Mouse (Mus musculus) CH12F3 (cell line): ENCODE results near the gene Lmtk2.

Experiments
- in situ Hi-C: fragments of 300-500 bp; cut with MboI; formaldehyde crosslinking; loops from 2 replicates; pipeline ENCODE4 v1.14.3; 2020; ENCODE audit warnings: low sequenced_read_pairs

The Lmtk2 gene

DNA sequence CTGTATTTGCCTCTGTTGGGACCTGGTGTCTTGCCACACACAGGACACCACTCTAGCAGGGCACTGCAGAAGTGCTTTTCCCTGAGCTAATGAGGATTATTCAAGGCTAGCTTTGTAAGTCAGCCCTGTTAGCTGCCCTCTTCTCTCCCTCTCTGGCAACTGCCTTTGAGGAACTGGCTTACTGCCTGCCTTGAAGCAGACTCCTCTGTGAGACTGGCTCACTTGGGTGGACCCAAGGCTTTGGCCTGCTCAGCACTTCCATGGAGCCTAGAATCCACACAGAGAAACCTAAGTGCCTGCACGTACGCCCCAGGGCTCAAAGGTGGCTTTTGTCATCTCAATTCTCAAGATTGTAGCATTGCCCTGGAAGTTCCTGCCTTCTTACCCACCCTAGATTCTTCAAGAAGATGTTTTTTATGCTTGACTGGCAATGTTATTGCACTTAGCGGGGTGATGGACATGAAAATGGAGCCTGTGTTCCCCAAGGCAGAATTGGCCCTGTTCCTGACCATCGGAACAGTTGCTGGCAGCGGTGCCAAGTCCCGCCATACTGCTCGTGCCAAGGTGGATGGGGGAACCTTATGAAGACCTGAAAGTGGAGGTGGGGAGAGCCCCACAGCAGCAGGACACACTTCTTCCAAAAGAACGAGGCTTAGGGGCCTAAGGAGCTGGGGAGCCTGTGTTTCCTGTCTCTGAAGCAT is 69.2 kb downstream of the Lmtk2 start:
- in situ Hi-C loops = no loop called here

DNA sequence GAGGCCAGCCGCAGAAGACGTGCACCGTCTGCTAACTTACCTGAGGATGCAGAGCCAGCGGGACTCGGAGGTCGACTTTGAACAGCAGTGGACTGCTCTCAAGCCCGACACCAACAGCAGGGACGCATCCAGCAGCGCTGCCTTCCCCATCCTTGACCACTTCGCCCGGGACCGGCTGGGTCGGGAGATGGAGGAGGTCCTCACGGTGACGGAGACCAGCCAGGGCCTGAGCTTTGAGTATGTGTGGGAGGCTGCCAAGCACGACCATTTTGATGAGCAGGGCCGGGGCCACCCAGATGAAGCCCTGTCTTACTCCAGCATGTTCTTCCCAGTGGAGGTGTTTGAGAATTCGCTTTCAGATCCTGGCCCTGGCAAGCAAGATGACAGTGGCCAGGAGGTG is 73.4 kb downstream of the Lmtk2 start:
- in situ Hi-C loops = no loop called here

DNA sequence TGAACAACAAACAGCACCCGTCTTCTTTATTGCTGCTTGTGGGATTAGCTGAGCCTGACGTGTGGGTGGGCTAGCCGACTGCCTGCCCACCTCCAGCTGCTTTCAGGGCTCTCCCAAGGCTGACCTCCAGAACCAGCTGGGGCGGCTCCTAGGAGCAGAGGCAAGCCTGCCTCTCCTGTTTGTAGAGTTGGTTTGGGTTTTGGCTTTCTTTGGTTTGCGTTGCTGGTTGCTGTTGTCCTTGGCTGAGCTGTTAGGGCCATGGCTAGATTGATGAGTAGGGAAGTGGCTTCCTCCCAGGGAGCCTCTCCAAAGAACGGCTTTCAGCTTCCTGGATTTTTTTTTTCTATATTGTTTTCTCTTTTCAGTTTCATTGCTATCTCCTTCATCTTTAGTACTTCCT is 78.0 kb downstream of the Lmtk2 start:
- in situ Hi-C loops = no loop called here

DNA sequence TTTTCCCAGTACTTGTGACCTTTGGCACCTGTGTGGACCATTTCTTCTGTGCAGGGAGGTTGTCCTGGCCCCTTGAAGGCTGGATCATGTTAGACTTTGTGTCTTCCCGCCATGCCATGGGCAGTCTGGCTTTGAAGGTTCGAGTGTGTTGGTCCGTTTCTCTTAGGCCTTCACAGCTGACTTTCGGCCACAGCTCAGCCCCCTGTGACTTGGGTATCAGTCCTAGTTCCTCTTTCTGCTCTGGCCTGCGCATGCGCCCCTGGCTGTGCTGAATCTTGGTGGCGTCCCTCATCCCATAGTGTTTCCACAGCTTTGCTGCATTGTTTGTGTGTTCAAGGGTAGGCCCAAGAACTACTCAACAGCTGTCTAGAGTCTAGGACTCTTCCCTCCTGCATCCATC is 81.0 kb downstream of the Lmtk2 start:
- in situ Hi-C loops = no loop called here

DNA sequence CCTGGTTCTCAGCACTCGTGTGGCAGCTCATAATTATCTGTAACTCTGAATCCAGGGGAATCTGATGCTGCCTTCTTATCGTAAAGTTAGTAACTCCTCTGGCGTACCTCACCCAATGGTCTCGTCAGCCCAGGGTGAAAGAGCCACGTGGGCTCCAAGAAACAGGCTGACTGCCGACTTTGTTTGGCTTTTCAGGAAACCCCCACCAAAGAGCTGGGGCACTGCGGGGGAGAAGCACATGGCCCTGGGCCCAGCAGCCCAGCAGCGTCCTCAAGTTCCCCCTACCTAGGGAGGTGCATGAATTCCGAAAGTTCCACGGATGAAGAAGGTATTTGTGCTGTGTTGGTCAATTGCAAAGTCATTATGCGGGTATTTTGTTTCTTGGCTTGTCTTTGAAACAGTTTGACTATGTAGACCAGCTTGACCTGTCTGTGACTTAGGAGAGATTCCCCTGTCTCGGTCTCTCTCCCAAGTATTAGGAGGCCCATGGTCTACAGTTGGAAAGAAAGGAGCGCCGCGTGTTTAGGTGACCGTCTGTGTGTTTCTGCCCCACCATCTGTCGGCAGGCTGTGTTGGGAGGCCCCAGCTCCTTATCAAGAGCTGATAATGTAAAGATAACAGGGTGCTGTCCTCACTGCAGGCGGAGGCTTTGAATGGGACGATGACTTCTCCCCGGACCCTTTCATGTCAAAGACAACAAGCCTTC is 82.5 kb downstream of the Lmtk2 start:
- in situ Hi-C loops = no loop called here

DNA sequence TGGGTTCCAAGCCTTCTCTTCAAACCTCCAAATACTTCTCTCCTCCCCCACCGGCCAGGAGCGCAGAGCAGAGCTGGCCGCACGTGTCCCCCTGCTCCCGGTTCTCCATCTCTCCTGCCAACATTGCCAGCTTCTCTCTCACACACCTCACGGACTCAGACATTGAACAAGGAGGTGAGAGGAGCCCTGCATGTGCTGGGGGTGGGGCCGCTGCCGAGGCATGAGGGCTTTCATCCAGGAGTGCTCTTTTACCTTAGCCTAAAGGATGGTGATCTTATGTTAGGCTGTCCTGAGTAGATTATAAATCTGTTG is 83.0 kb downstream of the Lmtk2 start:
- in situ Hi-C loops = no loop called here

DNA sequence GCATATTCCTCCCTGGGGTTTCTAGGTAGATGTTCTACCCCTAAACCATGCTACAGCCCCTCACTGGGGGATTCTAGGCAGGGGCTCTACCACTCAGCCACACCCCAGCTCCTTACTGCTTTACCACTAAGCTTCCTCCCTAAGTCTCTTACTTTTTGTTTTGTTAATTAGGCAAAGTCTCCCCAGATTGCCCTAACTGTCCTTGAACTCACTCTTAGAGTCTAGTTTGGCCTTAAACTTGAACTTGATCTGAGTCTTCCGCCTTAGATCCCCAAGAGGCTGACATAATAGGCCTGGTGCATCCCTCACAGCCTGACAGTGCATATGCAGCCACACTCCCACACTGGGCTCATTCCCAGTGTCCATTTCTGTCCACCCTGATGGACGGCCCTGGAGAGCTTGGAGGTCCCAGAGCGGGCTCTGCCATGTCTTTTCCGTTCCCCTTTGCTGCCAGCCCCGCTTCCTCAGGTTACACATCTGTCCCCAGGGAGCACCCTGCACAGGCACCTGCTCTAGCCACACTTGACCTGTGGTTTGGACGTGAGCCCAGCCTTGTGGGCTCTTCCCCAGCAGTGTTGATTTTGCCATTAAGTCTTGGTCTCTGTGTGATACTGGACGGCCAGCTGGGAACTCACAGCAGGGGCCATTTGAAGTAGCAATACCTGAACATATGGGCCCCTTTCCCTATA is 83.6 kb downstream of the Lmtk2 start:
- in situ Hi-C loops = no loop called here

DNA sequence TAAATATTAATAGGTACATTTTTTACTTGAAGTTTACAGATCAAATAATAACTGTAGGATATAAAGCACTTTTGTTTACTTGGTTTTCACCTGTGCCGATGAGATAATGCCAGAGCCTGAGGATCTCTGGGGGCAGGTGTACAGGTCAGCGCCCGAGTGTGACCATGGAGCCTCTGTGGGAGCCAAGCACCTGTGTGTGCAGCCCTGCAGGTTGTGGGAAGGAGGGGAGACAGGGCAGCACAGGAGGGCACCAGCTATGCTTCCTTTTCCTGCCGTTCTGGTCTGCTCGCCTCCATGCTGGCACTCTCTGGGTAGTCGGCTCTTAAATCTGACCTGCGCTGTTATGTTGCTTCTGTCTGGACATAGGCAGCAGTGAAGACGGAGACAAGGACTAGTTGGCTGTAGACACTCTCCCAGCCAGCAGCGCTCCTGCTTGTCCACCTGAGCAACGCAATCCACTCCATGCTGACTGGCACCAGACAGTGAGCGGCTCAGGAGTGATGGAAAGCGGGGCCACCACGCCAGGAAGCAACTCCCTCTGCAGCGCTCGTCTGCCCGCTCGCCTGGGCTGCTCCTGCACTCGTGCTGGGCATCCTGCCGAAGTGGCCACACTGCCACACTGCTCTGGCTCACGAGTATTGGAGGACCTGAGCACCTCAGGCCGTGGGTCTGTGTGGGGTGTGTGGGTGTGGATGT is 84.3 kb downstream of the Lmtk2 start:
- in situ Hi-C loops = no loop called here

DNA sequence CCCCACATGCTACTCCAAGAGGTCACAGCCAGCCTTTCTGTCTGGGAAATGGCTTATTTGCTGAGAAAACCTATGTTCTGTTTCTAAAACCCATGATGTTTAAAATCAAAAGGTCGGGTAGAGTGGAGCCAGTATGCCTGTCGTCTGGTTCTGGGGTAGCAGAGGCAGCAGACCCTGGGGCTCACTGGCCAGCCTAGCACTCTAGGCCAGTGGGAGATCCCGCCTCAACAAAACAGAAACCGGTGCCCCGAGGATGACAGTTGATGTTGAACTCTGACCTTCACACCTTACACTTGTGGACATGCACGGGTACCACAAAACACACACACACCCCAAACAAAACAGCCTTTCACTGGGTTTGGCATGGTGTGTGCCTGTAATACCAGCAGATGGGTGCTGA is 88.2 kb downstream of the Lmtk2 start:
- in situ Hi-C loops = no loop called here

DNA sequence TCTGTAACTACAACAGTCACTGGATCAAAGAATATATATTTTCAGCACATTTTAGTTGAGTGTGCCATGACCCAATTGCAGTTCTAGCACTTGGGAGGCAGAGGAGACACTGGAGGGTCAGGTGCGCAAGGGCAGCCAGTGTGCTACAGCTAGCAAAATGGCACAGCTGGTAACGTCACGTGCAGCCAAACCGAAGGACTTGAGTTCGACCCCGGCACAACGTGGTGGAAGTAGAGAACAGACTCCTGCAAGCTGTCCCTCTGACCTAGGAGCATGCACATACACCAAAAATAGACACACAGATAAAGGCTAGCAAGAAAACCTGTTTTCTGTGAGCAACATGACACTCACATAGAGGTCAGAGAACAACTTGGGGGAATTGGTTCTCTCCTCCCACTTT is 89.1 kb downstream of the Lmtk2 start:
- in situ Hi-C loops = no loop called here

DNA sequence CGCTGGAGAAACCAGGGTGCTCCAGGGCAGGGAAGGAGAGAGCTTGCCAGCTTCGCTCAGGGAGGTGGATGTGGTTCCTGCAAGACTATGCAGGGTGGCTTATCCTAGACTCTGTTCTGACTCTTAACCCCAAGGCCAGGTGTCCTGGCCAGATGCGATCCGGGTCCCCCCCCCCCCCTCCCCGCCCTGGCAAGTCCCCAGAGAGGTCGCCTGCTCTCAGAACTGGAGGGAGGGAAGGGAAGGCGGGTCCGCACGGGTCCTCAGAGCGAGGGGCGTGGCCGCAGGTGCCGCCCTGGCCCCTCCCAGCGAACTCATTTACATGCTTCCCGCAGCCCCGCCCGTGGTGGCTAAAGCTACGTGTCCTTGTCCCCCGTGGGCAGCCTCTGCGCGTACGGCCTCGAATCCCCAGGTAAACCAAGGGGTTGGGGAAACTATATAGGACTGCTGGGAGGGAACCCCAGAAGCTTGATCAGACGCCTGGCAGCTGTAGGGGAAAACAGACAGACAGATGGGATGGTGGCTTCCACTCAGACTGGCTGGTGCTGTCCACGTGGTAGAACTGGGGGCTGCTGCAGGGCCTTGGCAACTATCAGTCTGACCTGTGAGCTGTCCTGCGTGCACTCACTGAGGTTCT is 89.8 kb downstream of the Lmtk2 start, which contains the start of gene Bhlha15:
Bhlha15 (plus strand) TSS at position 337 of the 634 bp plus-strand sequence.
- in situ Hi-C loops = no loop called here

DNA sequence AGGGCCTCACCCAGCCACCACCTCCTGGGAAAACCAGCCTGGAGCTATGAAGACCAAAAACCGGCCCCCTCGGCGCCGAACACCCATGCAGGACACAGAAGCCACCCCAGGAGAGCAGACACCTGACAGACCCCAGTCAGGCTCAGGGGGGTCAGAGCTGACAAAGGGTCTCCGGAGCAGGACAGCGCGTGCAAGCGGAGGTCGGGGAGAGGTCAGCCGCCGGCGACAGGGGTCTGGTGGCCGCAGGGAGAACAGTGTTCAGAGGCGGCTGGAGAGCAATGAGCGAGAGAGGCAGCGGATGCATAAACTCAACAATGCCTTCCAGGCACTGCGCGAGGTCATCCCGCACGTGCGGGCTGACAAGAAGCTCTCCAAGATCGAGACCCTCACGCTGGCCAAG is 90.8 kb downstream of the Lmtk2 start:
- in situ Hi-C loops = no loop called here

DNA sequence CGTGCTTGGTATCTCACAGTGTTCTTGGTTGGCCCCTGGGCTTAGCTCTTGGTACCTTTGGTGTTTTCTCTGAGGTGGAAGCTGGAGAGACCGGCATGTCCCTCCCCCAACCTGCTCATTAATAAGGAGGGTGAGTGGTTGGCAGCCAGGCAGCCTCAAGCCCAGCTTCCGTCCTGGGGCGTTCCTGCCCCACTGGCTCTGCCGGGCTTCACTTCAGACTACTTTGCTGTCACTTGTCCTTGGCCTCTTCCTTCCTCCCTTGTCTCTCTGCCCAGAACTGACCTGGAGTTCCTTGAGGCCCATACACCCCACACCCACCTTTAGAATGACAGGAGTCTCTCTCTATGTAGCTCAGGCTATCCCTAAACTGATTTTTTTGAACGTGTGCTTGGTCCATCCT is 92.4 kb downstream of the Lmtk2 start:
- in situ Hi-C loops = no loop called here

DNA sequence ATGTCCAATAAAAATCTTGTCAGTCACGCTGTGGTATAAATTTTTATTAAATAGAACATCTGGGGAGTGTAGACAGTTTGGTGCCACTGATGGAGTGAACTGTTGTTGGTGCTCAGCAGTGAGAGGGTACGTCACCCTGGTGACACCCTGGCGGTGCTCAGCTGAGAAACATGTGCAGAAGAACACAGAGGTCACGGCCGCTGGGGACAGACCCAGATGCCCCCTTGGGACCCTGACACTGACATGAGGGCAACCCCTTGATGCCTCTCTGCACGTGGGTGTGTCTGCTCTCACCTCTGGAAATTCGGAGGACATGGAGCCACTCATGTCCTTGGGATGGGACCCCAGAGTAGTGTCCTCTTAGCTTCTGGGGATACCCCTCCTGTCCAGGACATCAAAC is 94.2 kb downstream of the Lmtk2 start:
- in situ Hi-C loops = no loop called here

DNA sequence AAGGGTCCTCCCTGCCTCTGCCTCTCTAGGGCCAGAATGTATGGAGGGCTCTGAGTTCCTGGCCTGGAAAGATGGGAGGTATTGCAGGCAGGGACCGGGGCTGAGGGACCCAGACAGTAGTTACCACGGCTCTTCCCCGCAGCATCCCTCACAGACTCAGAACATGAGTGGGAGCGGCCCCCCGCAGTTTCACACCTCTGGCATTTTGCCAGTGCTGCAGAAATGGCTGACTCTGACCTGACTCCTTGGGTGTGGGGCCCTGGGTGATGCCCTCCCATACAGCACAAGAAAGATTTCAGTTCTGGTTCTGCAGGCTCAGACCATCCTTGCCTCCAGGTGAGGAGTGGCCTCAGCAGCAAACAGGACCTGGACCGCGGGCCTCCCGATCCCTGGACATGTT is 95.3 kb downstream of the Lmtk2 start:
- in situ Hi-C loops = no loop called here

DNA sequence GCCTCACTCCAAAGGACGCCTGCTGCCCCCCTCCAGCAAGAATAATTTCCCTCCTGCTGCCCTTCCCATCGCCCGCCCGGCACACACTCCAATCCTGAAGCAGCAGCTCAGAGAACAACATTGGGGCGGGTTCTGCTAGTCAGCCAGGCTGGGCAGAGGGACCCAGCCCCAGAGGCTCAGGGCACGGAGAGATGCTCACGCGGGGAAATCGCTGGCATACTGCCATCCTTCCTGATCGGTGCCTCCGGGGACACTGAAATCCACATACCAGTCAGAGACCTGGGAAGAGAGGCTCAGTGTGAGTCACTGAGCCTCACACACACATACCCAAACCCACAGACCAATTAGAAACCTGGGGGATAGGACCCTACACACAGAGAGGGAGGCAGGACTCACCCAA is 100.4 kb downstream of the Lmtk2 start:
- in situ Hi-C loops = no loop called here

DNA sequence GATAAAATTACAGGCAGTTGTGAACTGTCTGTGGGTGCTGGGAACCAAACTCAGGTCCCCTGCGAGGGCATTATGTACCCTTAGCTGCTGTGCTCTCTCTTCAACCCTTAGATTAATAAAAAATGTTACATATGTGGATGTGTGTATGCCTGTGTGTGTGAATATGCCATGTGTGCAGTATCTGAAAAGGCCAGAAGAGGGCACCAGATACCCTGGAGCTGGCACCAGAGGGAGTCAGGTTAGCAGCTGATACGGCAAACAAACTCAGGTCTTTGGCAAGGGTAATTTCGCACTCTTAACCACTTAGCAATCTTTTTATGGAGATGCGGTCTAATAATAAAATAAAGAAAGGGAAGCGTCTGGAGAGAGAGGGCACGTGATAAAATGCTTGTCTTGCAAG is 102.2 kb downstream of the Lmtk2 start:
- in situ Hi-C loops = no loop called here

DNA sequence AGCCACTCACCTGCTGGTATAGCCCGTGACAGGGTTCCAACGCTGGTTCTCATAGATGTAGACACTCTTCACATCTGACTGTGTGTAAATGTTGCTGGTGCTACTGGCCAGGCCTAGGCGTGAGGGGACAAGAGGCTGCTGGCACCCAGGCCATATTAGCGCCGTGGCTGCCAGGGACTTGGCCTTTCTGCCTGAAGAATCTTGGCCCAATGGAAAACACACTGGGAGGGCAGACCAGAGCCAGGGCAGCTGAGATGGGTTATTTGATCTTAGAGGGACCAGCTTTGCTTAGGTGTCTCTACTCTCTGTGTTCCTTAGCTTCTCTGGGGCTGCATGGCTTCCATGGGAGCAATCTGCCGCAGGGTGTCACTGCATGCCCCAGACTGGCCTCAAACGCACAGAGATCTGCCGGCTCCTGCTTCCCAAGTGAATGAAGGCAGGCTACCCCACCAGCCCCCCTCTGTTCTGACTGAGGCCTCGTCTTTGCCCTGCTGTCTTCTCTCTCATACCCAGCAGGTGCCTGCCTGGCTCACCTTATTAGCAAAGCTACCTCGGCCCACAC is 103.2 kb downstream of the Lmtk2 start:
- in situ Hi-C loops = no loop called here

DNA sequence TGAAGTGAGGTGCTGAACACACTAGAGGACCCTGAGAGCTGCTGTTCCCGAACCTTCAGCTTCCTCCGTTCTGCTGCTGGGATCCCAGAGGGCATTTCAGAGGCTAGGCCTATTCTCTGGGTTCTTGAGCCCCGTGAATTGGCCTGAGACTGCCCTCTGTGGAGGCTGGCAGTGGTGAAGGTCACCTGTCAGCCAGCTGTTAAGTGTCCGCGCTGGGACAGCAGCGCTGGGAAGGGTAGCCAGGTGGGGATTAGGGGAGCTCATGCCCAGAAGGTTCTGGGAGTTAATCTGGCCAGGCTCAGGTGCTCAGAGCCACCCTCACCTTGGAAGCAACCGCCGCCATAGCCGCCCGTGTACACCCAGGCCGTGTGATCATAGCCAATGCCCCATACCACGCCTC is 104.1 kb downstream of the Lmtk2 start:
- in situ Hi-C loops = no loop called here

DNA sequence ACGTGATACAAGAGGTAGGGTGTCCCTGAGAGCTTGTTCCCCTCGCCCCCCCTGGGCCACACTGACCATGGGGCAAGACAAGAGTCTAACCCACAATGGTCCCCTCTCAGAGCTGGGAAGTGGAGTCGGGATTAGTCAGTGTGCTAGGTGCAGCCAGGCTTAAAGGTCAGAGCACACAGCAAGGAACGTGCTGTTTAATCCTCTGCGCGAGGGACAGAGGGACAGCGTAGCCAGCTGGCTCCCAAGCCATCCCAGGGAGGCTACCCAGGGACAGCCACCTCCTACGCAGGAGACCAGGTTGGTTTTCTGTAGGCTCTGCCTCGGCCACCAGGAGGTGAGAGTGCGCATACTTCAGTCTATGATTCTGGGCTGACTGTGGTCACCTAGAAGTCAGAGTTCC is 104.7 kb downstream of the Lmtk2 start:
- in situ Hi-C loops = no loop called here

DNA sequence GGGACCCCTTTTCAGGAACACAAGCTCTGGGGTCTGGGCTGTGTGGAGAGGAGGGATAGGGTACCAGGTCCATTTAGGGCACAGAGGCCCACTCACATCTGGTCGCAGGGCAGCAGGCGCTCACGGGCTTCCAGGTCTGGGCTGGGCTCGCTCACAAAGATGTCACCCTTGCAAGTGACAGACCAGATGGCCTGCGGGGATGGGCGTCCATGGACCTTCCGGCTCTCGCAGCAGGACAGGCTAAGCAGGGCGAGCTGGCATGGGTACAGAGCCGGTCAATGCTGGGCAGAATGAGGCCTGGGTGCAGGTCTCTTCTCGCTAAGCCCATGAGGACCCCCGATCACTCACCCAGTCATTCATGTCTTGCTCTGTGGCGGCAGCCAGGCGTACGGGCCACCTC is 105.8 kb downstream of the Lmtk2 start:
- in situ Hi-C loops = no loop called here
